Mouse (Mus musculus) urinary bladder, postnatal 14 days (tissue): ENCODE results near the gene Irf5.

ENCODE experiments used
- DNase-seq: peaks from one replicate; pipeline ENCODE4 v3.0.0; 2021; ENCODE audit warnings: low spot score

Irf5 gene

GRCm38 (mm10) chr6:29526281-29527251, at the start of gene Irf5:
Irf5 (plus strand) TSS chr6:29526625.
- peak; percentile 31 for DNase-seq

- no peak for DNase-seq
Measured at GRCm38 (mm10) chr6:29482691-29483090, 43.7 kb upstream of the Irf5 start.

- DNase-seq = peak; percentile 74
Measured at GRCm38 (mm10) chr6:29484716-29485559, 41.5 kb upstream of the Irf5 start.

- no peak for DNase-seq
Measured at GRCm38 (mm10) chr6:29485951-29486350, 40.5 kb upstream of the Irf5 start.

- DNase-seq = peak; percentile 15
Measured at GRCm38 (mm10) chr6:29494101-29494500, 32.3 kb upstream of the Irf5 start.

- no peak for DNase-seq
Measured at GRCm38 (mm10) chr6:29496270-29496669, 30.2 kb upstream of the Irf5 start.

GRCm38 (mm10) chr6:29497791-29498190, 28.6 kb upstream of the Irf5 start:
- DNase-seq = no peak

GRCm38 (mm10) chr6:29500177-29500576, 26.2 kb upstream of the Irf5 start:
- DNase-seq = no peak

GRCm38 (mm10) chr6:29500810-29501209, 25.6 kb upstream of the Irf5 start:
- DNase-seq = no peak

- no peak for DNase-seq
Measured at GRCm38 (mm10) chr6:29501599-29501998, 24.8 kb upstream of the Irf5 start.

GRCm38 (mm10) chr6:29505493-29505892, 20.9 kb upstream of the Irf5 start:
- DNase-seq = no peak

GRCm38 (mm10) chr6:29506834-29507233, 19.6 kb upstream of the Irf5 start:
- no peak for DNase-seq

GRCm38 (mm10) chr6:29507447-29508309, 18.7 kb upstream of the Irf5 start, which contains the start of gene Kcp:
Kcp (minus strand) TSS chr6:29507952.
- DNase-seq = peak; percentile 14

- DNase-seq = no peak
Measured at GRCm38 (mm10) chr6:29509086-29509485, 17.3 kb upstream of the Irf5 start.

- DNase-seq = peak; percentile 54
Measured at GRCm38 (mm10) chr6:29513284-29513683, 13.1 kb upstream of the Irf5 start.

GRCm38 (mm10) chr6:29517139-29517538, 9.3 kb upstream of the Irf5 start:
- peak; percentile 81 for DNase-seq

- DNase-seq = no peak
Measured at GRCm38 (mm10) chr6:29522626-29523300, 3.7 kb upstream of the Irf5 start.

GRCm38 (mm10) chr6:29523301-29524033, 3.0 kb upstream of the Irf5 start:
- DNase-seq = no peak

GRCm38 (mm10) chr6:29524034-29524489, 2.4 kb upstream of the Irf5 start:
- peak; percentile 54 for DNase-seq

GRCm38 (mm10) chr6:29525256-29525655, 1.2 kb upstream of the Irf5 start:
- no peak for DNase-seq
